Mouse (Mus musculus) kidney, adult 2 months (tissue): ENCODE results near the gene Spag17.

Experiments used
- CTCF ChIP-seq: fragments of 200-500 bp; conservative IDR thresholded peaks from 2 replicates; pipeline ENCODE4 v1.5.1; 2011; ENCODE audit warnings: low read depth, mild to moderate bottlenecking, control low read depth, low read length, moderate library complexity, mixed read lengths; ENCODE audit not compliant: insufficient read depth, insufficient read length
- POLR2A ChIP-seq: fragments of 200-500 bp; IDR thresholded peaks from one replicate; pipeline ENCODE4 v1.6.1; 2011; ENCODE audit warnings: low read depth, low read length, control low read depth

GRCm38 (mm10) chr3:99885187-99885811 is at the start of gene Spag17:
- TF ChIP-seq CTCF (no peak), POLR2A (no peak)
